Mouse (Mus musculus) G1E (cell line): ENCODE measurements around the gene Tab2. TPM values are rescaled to one million over a fixed set of nuclear protein-coding genes. Genes with fewer than 3 reads are reported as not detected.

Experiments
- ATAC-seq: 2 replicates; pipeline ENCODE4 v1.8.0; 2016; ENCODE audit warnings: mild to moderate bottlenecking; ENCODE audit not compliant: insufficient number of reproducible peaks, poor library complexity, low FRiP score, severe bottlenecking; ENCODE audit errors: extremely low read depth
- DNase-seq: peaks from one replicate; pipeline ENCODE4 v3.0.0; 2012; ENCODE audit warnings: low spot score
- H3K27me3 ChIP-seq: 2 replicates; pipeline ENCODE4 v1.6.1; 2012; ENCODE audit warnings: mild to moderate bottlenecking, low read length, inconsistent platforms; ENCODE audit not compliant: insufficient read depth
- H3K36me3 ChIP-seq: replicated peaks from 2 replicates; pipeline ENCODE3; 2012; ENCODE audit warnings: mild to moderate bottlenecking, inconsistent platforms
- H3K4me1 ChIP-seq: 2 replicates; pipeline ENCODE4 v1.6.1; 2012; ENCODE audit warnings: low read depth, low read length, inconsistent platforms, mixed read lengths; ENCODE audit not compliant: insufficient read depth
- H3K4me3 ChIP-seq: 2 replicates; pipeline ENCODE4 v1.5.1; 2012; ENCODE audit warnings: low read depth, mild to moderate bottlenecking, inconsistent platforms, low read length, moderate library complexity, mixed read lengths
- H3K9me3 ChIP-seq: replicated peaks from 2 replicates; pipeline ENCODE4 v1.6.1; 2012; ENCODE audit warnings: inconsistent platforms
- CTCF ChIP-seq: IDR thresholded peaks from 2 replicates; pipeline ENCODE4 v1.5.1; 2012; ENCODE audit warnings: low read depth, low read length, inconsistent platforms, mixed read lengths
- GATA1 ChIP-seq: IDR thresholded peaks from 2 replicates; pipeline ENCODE4 v1.6.1; 2012; ENCODE audit warnings: borderline replicate concordance, low read length, inconsistent platforms, mixed read lengths
- GATA2 ChIP-seq: IDR thresholded peaks from 2 replicates; pipeline ENCODE4 v1.6.1; 2012; ENCODE audit warnings: low read depth, low read length, inconsistent platforms, borderline replicate concordance
- POLR2AphosphoS5 ChIP-seq: IDR thresholded peaks from 2 replicates; pipeline ENCODE4 v1.6.1; 2012; ENCODE audit warnings: low read depth, low read length, inconsistent platforms; ENCODE audit not compliant: insufficient replicate concordance
- TAL1 ChIP-seq: conservative IDR thresholded peaks from 2 replicates; pipeline ENCODE4 v1.6.1; 2012; ENCODE audit warnings: low read depth, low read length, inconsistent platforms, mixed read lengths
- polyA plus RNA-seq: library from polyadenylated mRNA; stranded (reverse); fragments of >175 nt; gene quantifications from 2 replicates; pipeline ENCODE4 v1.2.3, GENCODE M21; 2012
- total RNA-seq, 2 experiments: library from RNA; stranded (forward) in 1 of 2; stranded (reverse) in 1 of 2; fragments of 200-1000 nt in 1 of 2; fragments of >200 nt in 1 of 2; fragmentation: Nextera tagmentation in 1 of 2; gene quantifications; 2 replicates each; pipeline ENCODE4 v1.2.3; 2014 to 2017

The Tab2 gene
- total and polyA plus RNA-seq, 3 experiments, result 14.7 to 339 (median 74.7) TPM

DNA sequence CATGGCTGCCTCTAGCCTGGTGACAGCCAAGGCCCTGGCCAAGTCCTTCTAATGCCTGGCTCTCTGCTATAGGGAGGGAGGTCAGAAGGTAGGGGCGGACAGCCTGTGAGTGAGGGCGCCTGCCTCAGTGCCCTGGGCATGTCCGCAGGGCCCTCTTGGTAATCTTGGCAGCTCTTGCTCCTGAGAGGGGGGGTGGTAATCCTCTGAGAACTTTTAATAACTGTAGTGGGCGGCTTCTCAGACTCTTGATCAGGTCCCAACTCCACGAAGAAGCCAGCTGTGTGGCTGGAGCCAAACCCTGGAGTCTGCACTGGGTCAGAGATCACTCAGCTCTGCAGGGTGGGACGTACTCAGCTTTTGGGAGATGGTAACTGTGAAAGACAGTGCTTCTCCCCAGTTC is 91.8 kb downstream of the Tab2 start:
- TF ChIP-seq GATA1 (no peak), TAL1 (no peak), POLR2AphosphoS5 (no peak), CTCF (no peak), GATA2 (no peak)
- no peak for ATAC-seq
- Histone ChIP-seq H3K36me3 (no peaks in the 10 kb centered on the region), H3K27me3 (peaks cover 8% of the 10 kb centered on the region; the same call in 1 of the 2 replicates), H3K4me3 (no peak overlapping the region), H3K9me3 (no peaks in the 10 kb centered on the region), H3K4me1 (peaks cover 2% of the 10 kb centered on the region; the same call in 1 of the 2 replicates)
- DNase-seq, result no peak

GRCm38 (mm10) chr10:7863411-7863810 is 92.6 kb downstream of the Tab2 start:
- TF ChIP-seq CTCF, result no peak
- no peak for TF ChIP-seq GATA1
- no peak for TF ChIP-seq TAL1
- TF ChIP-seq POLR2AphosphoS5, result no peak
- TF ChIP-seq GATA2, result no peak
- no peaks in the 10 kb centered on the region for H3K9me3 ChIP-seq

DNA sequence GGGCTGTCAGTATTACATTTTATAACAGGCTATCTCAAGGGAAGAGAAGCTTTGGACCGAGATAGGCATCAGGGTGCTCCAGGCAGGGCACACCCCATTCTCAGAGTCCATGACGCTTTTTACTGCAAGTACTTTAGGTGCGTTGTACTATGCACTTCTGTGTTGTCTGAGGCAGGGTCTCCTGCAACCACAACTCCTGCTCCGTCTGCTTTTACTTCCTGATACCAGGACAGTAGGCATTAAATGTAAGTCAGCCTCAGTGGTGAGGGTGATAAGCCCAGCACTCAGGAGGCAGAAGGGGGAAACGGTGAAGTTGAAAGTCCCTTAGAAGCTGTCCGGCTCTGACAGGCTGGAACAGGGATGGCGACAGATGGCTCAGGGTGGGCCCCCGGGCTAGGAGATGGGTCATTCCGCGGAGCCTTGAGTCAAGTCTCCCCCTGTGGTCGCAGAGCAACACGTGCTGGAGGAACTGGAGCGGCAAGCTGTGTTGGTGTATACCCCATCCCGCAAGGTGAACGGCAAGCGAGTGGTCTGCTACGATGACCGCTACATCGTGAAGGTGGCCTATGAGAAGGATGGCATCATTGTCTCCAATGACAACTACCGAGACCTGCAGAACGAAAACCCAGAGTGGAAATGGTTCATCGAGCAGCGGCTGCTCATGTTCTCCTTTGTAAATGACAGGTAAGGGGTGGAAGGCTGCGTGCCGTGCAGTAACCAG is 93.9 kb downstream of the Tab2 start:
- Histone ChIP-seq H3K9me3 (no peaks in the 10 kb centered on the region), H3K27me3 (peaks cover 2% of the 10 kb centered on the region; the same call in 1 of the 2 replicates), H3K36me3 (no peaks in the 10 kb centered on the region), H3K4me1 (peaks cover 2% of the 10 kb centered on the region; the same call in 1 of the 2 replicates), H3K4me3 (no peak overlapping the region)
- DNase-seq (no peak), ATAC-seq (no peak)
- TF ChIP-seq GATA2 (no peak), TAL1 (no peak), GATA1 (no peak), POLR2AphosphoS5 (no peak), CTCF (no peak)

More at GRCm38 (mm10) chr10:7863411-7863810, 92.6 kb downstream of the Tab2 start:
- peaks cover 2% of the 10 kb centered on the region; the same call in 1 of the 2 replicates for H3K4me1 ChIP-seq
- H3K36me3 ChIP-seq, result no peaks in the 10 kb centered on the region
- peaks cover 8% of the 10 kb centered on the region; the same call in 1 of the 2 replicates for H3K27me3 ChIP-seq
- DNase-seq (no peak), ATAC-seq (no peak)
- H3K4me3 ChIP-seq, result no peak overlapping the region

GRCm38 (mm10) chr10:7861259-7861936 is 94.6 kb downstream of the Tab2 start:
- no peak for ATAC-seq
- no peak overlapping the region for H3K4me3 ChIP-seq
- H3K9me3 ChIP-seq, result no peaks in the 10 kb centered on the region
- peaks cover 2% of the 10 kb centered on the region; the same call in 1 of the 2 replicates for H3K4me1 ChIP-seq
- DNase-seq, result no peak
- H3K27me3 ChIP-seq, result 0 out of 2 replicates have a peak, but pooled peaks cover 2% of the 10 kb centered on the region
- no peaks in the 10 kb centered on the region for H3K36me3 ChIP-seq
- TF ChIP-seq GATA1, result no peak
- no peak for TF ChIP-seq TAL1
- no peak for TF ChIP-seq GATA2
- TF ChIP-seq POLR2AphosphoS5, result no peak

DNA sequence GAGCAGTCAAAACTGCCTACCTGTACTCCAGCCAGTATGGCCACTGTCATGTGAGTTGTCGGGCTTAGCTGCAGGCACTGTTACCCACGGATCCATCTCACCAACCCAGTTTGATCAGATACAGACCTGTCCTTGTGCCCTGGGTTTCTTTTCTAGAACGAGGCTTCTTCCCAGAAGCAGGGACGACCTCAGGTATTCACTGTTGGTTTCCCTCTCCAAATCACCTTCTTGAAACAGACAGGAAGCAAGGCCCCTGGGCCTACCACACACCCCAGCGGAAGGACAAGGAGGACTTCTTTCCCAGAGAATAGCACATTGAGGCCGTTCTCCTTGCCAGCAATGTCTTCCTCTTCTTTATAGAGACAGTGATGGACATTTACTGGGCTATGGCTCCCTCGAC is 95.5 kb downstream of the Tab2 start:
- TF ChIP-seq TAL1 (no peak), POLR2AphosphoS5 (no peak), GATA1 (no peak), CTCF (no peak), GATA2 (no peak)
- H3K4me1 ChIP-seq, result peaks cover 2% of the 10 kb centered on the region; the same call in 1 of the 2 replicates
- ATAC-seq (no peak), DNase-seq (no peak)
- H3K27me3 ChIP-seq, result 0 out of 2 replicates have a peak, but pooled peaks cover 2% of the 10 kb centered on the region
- H3K4me3 ChIP-seq, result no peak overlapping the region
- H3K36me3 ChIP-seq, result no peaks in the 10 kb centered on the region
- no peaks in the 10 kb centered on the region for H3K9me3 ChIP-seq

Other genes with a start within 250 kb of the Tab2 start
- 33.7 and 45.1 TPM in 2 replicates for gene Katna1, start 230.2 kb downstream of the Tab2 start, total RNA-seq (2014; fragmentation: Nextera tagmentation)
- 55.6 and 57.0 TPM in 2 replicates for gene Katna1, start 230.2 kb downstream of the Tab2 start, total RNA-seq (2017)
- 1.6 and 2.7 TPM in 2 replicates for gene Katna1, start 230.2 kb downstream of the Tab2 start, polyA plus RNA-seq
- 26.6 and 31.5 TPM in 2 replicates for gene Ginm1, start 163.4 kb downstream of the Tab2 start, total RNA-seq (2014; fragmentation: Nextera tagmentation)
- gene Ginm1, start 163.4 kb downstream of the Tab2 start, total RNA-seq (2017), result 30.1 and 30.5 TPM in 2 replicates
- gene Ginm1, start 163.4 kb downstream of the Tab2 start, polyA plus RNA-seq, result 6.6 and 7.8 TPM in 2 replicates
- 62.1 and 73.9 TPM in 2 replicates for gene Ppil4, start 163.3 kb downstream of the Tab2 start, total RNA-seq (2014; fragmentation: Nextera tagmentation)
- gene Ppil4, start 163.3 kb downstream of the Tab2 start, total RNA-seq (2017), result 78.9 and 97.7 TPM in 2 replicates
- 2.7 and 7.3 TPM in 2 replicates for gene Ppil4, start 163.3 kb downstream of the Tab2 start, polyA plus RNA-seq
- gene Zc3h12d, start 123.8 kb downstream of the Tab2 start, total RNA-seq (2014; fragmentation: Nextera tagmentation), result not detected in 2 replicates
- under 0.01 and 0.06 TPM in 2 replicates for gene Zc3h12d, start 123.8 kb downstream of the Tab2 start, total RNA-seq (2017)
- gene Zc3h12d, start 123.8 kb downstream of the Tab2 start, polyA plus RNA-seq, result not detected in 2 replicates